Mouse (Mus musculus) midbrain, postnatal 0 days (tissue): ENCODE measurements at regions not wholly inside any gene's neighbourhood (a gene's known extent, or its start where the extent isn't known, plus 50 kb on each side); places are given as distances from the start of the nearest gene placed in this dataset.

Experiments
- ATAC-seq: fragments of 200-750 bp; cut with Nextera tagmentation; 2 replicates; pipeline ENCODE4 v1.8.0; 2017; ENCODE audit warnings: moderate number of reproducible peaks, mild to moderate bottlenecking, moderate TSS enrichment, moderate library complexity; ENCODE audit not compliant: low FRiP score
- DNase-seq: peaks from one replicate; pipeline ENCODE4 v3.0.0-alpha.2; 2015; ENCODE audit warnings: low spot score
- H3K27ac ChIP-seq: fragments of 300-500 bp; sonication (generic); 2 replicates; pipeline ENCODE4 v1.5.1; 2014; ENCODE audit warnings: low read depth, mild to moderate bottlenecking, low read length, mixed read lengths
- H3K27me3 ChIP-seq: fragments of 300-500 bp; sonication (generic); 2 replicates; pipeline ENCODE4 v1.6.1; 2014; ENCODE audit warnings: low read length, control low read depth, mixed read lengths; ENCODE audit not compliant: insufficient read depth
- H3K36me3 ChIP-seq: fragments of 300-500 bp; sonication (generic); 2 replicates; pipeline ENCODE4 v1.6.1; 2014; ENCODE audit warnings: low read length, control low read depth, mixed read lengths; ENCODE audit not compliant: insufficient read depth
- H3K4me1 ChIP-seq: fragments of 300-500 bp; sonication (generic); 2 replicates; pipeline ENCODE4 v1.6.1; 2014; ENCODE audit warnings: mild to moderate bottlenecking, control low read depth, antibody characterized with exemption, low read length, mixed read lengths; ENCODE audit not compliant: insufficient read depth
- H3K4me2 ChIP-seq: fragments of 300-500 bp; sonication (generic); 2 replicates; pipeline ENCODE4 v1.6.1; 2014; ENCODE audit warnings: low read depth, mild to moderate bottlenecking, low read length, mixed read lengths; ENCODE audit not compliant: poor library complexity, severe bottlenecking
- H3K4me3 ChIP-seq: fragments of 300-500 bp; sonication (generic); 2 replicates; pipeline ENCODE4 v1.5.1; 2014; ENCODE audit warnings: low read depth, mild to moderate bottlenecking, low read length, moderate library complexity
- H3K9ac ChIP-seq: fragments of 300-500 bp; sonication (generic); replicated peaks from 2 replicates; pipeline ENCODE4 v1.6.1; 2014; ENCODE audit warnings: mild to moderate bottlenecking, low read length, moderate library complexity, mixed read lengths; ENCODE audit not compliant: poor library complexity, severe bottlenecking
- H3K9me3 ChIP-seq: fragments of 300-500 bp; sonication (generic); 2 replicates; pipeline ENCODE4 v1.6.1; 2016; ENCODE audit warnings: low read length, control low read depth
- CTCF ChIP-seq: IDR thresholded peaks from 2 replicates; pipeline ENCODE4 v1.5.1; 2016; ENCODE audit warnings: antibody characterized with exemption, mild to moderate bottlenecking
- WGBS: fragments of 180-500 bp; shearing (Covaris S2); extraction: QIAGEN DNeasy Blood & Tissue Kit; methylation state at CpG from one replicate; pipeline ENCODE4 v1.1.7; 2014; 5-methylcytosine and 5-hydroxymethylcytosine counted together

- no peak for DNase-seq
- no peak for ATAC-seq
Measured at GRCm38 (mm10) chr1:113980111-113980510, 1704.4 kb upstream of the Cntnap5a start.

GRCm38 (mm10) chr1:113989676-113990296 is 1694.8 kb upstream of the Cntnap5a start:
- Histone ChIP-seq H3K9me3 (no peaks in the 10 kb centered on the region), H3K27me3 (no peaks in the 10 kb centered on the region), H3K4me1 (no peaks in the 10 kb centered on the region), H3K27ac (no peak overlapping the region), H3K4me2 (no peak overlapping the region), H3K4me3 (no peak overlapping the region), H3K36me3 (no peaks in the 10 kb centered on the region), H3K9ac (no peak overlapping the region)
- TF ChIP-seq CTCF: no peak
- DNase-seq: peak; percentile 12
- no peak for ATAC-seq
- WGBS: 61% methylated on average over 6 of the region's 6 CpGs

More at GRCm38 (mm10) chr1:113980111-113980510, 1704.4 kb upstream of the Cntnap5a start:
- H3K9ac ChIP-seq: no peak overlapping the region
- no peaks in the 10 kb centered on the region for H3K27me3 ChIP-seq
- TF ChIP-seq CTCF: no peak
- H3K4me3 ChIP-seq: no peak overlapping the region
- no peaks in the 10 kb centered on the region for H3K9me3 ChIP-seq
- H3K36me3 ChIP-seq: no peaks in the 10 kb centered on the region
- H3K4me1 ChIP-seq: no peaks in the 10 kb centered on the region
- H3K27ac ChIP-seq: no peak overlapping the region
- no peak overlapping the region for H3K4me2 ChIP-seq

- 74% methylated on average over 2 of the region's 2 CpGs for WGBS
- no peaks in the 10 kb centered on the region for H3K4me1 ChIP-seq
- no peak for TF ChIP-seq CTCF
- H3K27me3 ChIP-seq: no peaks in the 10 kb centered on the region
- H3K27ac ChIP-seq: no peak overlapping the region
- H3K9ac ChIP-seq: no peak overlapping the region
- no peak overlapping the region for H3K4me3 ChIP-seq
- no peak for DNase-seq
- no peak for ATAC-seq
- no peaks in the 10 kb centered on the region for H3K36me3 ChIP-seq
- H3K9me3 ChIP-seq: no peaks in the 10 kb centered on the region
- H3K4me2 ChIP-seq: no peak overlapping the region
Measured at GRCm38 (mm10) chr1:113992488-113992887, 1692.1 kb upstream of the Cntnap5a start.

- H3K9me3 ChIP-seq: no peaks in the 10 kb centered on the region
- DNase-seq: peak; percentile 6
- no peak overlapping the region for H3K9ac ChIP-seq
Measured at GRCm38 (mm10) chr1:114037877-114038276, 1646.7 kb upstream of the Cntnap5a start.

GRCm38 (mm10) chr1:114039383-114039782 is 1645.2 kb upstream of the Cntnap5a start:
- Histone ChIP-seq H3K36me3 (no peaks in the 10 kb centered on the region), H3K4me3 (no peak overlapping the region), H3K9me3 (no peaks in the 10 kb centered on the region), H3K4me1 (no peaks in the 10 kb centered on the region), H3K4me2 (no peak overlapping the region), H3K27me3 (no peaks in the 10 kb centered on the region), H3K9ac (no peak overlapping the region), H3K27ac (no peak overlapping the region)
- DNase-seq (peak; percentile 3), ATAC-seq (no peak)
- TF ChIP-seq CTCF: no peak
- WGBS: 93% methylated on average over 1 of the region's 1 CpGs

More at GRCm38 (mm10) chr1:114037877-114038276, 1646.7 kb upstream of the Cntnap5a start:
- ATAC-seq: no peak
- no peak for TF ChIP-seq CTCF
- H3K4me2 ChIP-seq: no peak overlapping the region
- H3K4me3 ChIP-seq: no peak overlapping the region
- no peaks in the 10 kb centered on the region for H3K4me1 ChIP-seq
- no peaks in the 10 kb centered on the region for H3K27me3 ChIP-seq
- no peak overlapping the region for H3K27ac ChIP-seq
- H3K36me3 ChIP-seq: no peaks in the 10 kb centered on the region

- no peaks in the 10 kb centered on the region for H3K27me3 ChIP-seq
- no peak for DNase-seq
- no peaks in the 10 kb centered on the region for H3K36me3 ChIP-seq
- H3K4me3 ChIP-seq: no peak overlapping the region
- no peak overlapping the region for H3K27ac ChIP-seq
- H3K9me3 ChIP-seq: no peaks in the 10 kb centered on the region
- no peak overlapping the region for H3K9ac ChIP-seq
- no peak overlapping the region for H3K4me2 ChIP-seq
- WGBS: 87% methylated on average over 2 of the region's 2 CpGs
- no peaks in the 10 kb centered on the region for H3K4me1 ChIP-seq
- no peak for ATAC-seq
- TF ChIP-seq CTCF: no peak
Measured at GRCm38 (mm10) chr1:114063097-114063496, 1621.5 kb upstream of the Cntnap5a start.
